Mouse (Mus musculus): ENCODE measurements around the gene Nod1. TPM values are rescaled to one million over a fixed set of nuclear protein-coding genes. Genes with fewer than 3 reads are reported as not detected.

Nod1 gene
- polyA plus RNA-seq, 1 experiment from 2014 or later = 1.8 TPM

- no peaks in the 10 kb centered on the region for H3K27me3 ChIP-seq (ENCODE audit: control insufficient read depth, insufficient read depth, low read length)
- DNase-seq (ENCODE audit: low spot score) = no peak
- H3K4me2 ChIP-seq (replicated peaks; ENCODE audit: low read depth, low read length) = no peak overlapping the region
- no peak overlapping the region for H3K4me3 ChIP-seq (ENCODE audit: low read depth, low read length)
- H3K27ac ChIP-seq (ENCODE audit: low read depth, low read length) = no peak overlapping the region
- 90% methylated on average over 10 of the region's 10 CpGs for WGBS
- H3K36me3 ChIP-seq (ENCODE audit: control insufficient read depth, insufficient read depth, low read length) = no peaks in the 10 kb centered on the region
- no peak overlapping the region for H3K9ac ChIP-seq (ENCODE audit: low read depth, low read length)
- H3K9me3 ChIP-seq (ENCODE audit: control insufficient read depth, low read length) = no peaks in the 10 kb centered on the region
- no peaks in the 10 kb centered on the region for H3K4me1 ChIP-seq (replicated peaks; ENCODE audit: control insufficient read depth, insufficient read depth, low read length)
- ATAC-seq (ENCODE audit: low FRiP score) = no peak
Observed at GRCm38 (mm10) chr6:54906053-54907040, 66.1 kb downstream of the Nod1 start.

- no peak overlapping the region for H3K4me3 ChIP-seq (ENCODE audit: low read depth, low read length)
- no peaks in the 10 kb centered on the region for H3K27me3 ChIP-seq (ENCODE audit: control insufficient read depth, insufficient read depth, low read length)
- no peak overlapping the region for H3K27ac ChIP-seq (ENCODE audit: low read depth, low read length)
- H3K9me3 ChIP-seq (ENCODE audit: control insufficient read depth, low read length) = no peaks in the 10 kb centered on the region
- 91% methylated on average over 2 of the region's 2 CpGs for WGBS
- H3K36me3 ChIP-seq (ENCODE audit: control insufficient read depth, insufficient read depth, low read length) = no peaks in the 10 kb centered on the region
- no peaks in the 10 kb centered on the region for H3K4me1 ChIP-seq (replicated peaks; ENCODE audit: control insufficient read depth, insufficient read depth, low read length)
- ATAC-seq (ENCODE audit: low FRiP score) (no peak), DNase-seq (ENCODE audit: low spot score) (no peak)
- H3K9ac ChIP-seq (ENCODE audit: low read depth, low read length) = no peak overlapping the region
- no peak overlapping the region for H3K4me2 ChIP-seq (replicated peaks; ENCODE audit: low read depth, low read length)
Observed at GRCm38 (mm10) chr6:54902547-54902946, 69.9 kb downstream of the Nod1 start.

DNA sequence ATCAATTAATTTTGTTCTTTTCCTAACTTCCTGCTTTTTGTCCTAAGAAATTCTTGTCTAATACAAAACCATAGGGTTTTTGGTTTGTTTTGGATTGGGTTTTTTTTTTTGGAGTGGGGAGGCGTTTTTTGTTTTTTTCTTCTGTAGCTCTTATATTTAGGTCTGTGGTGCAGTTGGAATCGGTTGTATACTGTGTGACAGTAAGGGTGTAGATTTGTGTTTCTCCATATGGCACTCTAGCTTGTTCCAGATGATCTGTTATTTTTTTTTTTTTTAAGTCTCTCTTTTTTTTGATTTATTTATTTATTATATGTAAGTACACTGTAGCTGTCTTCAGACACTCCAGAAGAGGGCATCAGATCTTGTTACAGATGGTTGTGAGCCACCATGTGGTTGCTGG lies 72.2 kb downstream of the Nod1 start:
- Histone ChIP-seq H3K9ac (ENCODE audit: low read depth, low read length) (no peak overlapping the region), H3K27me3 (ENCODE audit: control insufficient read depth, insufficient read depth, low read length) (no peaks in the 10 kb centered on the region), H3K27ac (ENCODE audit: low read depth, low read length) (no peak overlapping the region), H3K4me2 (replicated peaks; ENCODE audit: low read depth, low read length) (no peak overlapping the region), H3K9me3 (ENCODE audit: control insufficient read depth, low read length) (no peaks in the 10 kb centered on the region), H3K4me1 (replicated peaks; ENCODE audit: control insufficient read depth, insufficient read depth, low read length) (no peaks in the 10 kb centered on the region), H3K4me3 (ENCODE audit: low read depth, low read length) (no peak overlapping the region), H3K36me3 (ENCODE audit: control insufficient read depth, insufficient read depth, low read length) (no peaks in the 10 kb centered on the region)
- DNase-seq (ENCODE audit: low spot score) = no peak
- no peak for ATAC-seq (ENCODE audit: low FRiP score)
- WGBS = 89% methylated on average over 2 of the region's 2 CpGs

GRCm38 (mm10) chr6:54891384-54891783 lies 81.0 kb downstream of the Nod1 start:
- Histone ChIP-seq H3K9me3 (ENCODE audit: control insufficient read depth, low read length) (no peaks in the 10 kb centered on the region), H3K27me3 (ENCODE audit: control insufficient read depth, insufficient read depth, low read length) (no peaks in the 10 kb centered on the region), H3K4me1 (replicated peaks; ENCODE audit: control insufficient read depth, insufficient read depth, low read length) (no peaks in the 10 kb centered on the region), H3K4me3 (ENCODE audit: low read depth, low read length) (no peak overlapping the region), H3K27ac (ENCODE audit: low read depth, low read length) (no peak overlapping the region), H3K9ac (ENCODE audit: low read depth, low read length) (no peak overlapping the region), H3K36me3 (ENCODE audit: control insufficient read depth, insufficient read depth, low read length) (no peaks in the 10 kb centered on the region), H3K4me2 (replicated peaks; ENCODE audit: low read depth, low read length) (no peak overlapping the region)
- DNase-seq (ENCODE audit: low spot score) (no peak), ATAC-seq (ENCODE audit: low FRiP score) (no peak)
- 90% methylated on average over 3 of the region's 3 CpGs for WGBS

- ATAC-seq (ENCODE audit: low FRiP score) = no peak
- H3K4me1 ChIP-seq (replicated peaks; ENCODE audit: control insufficient read depth, insufficient read depth, low read length) = no peaks in the 10 kb centered on the region
- H3K9me3 ChIP-seq (ENCODE audit: control insufficient read depth, low read length) = no peaks in the 10 kb centered on the region
- WGBS = 70% methylated on average over 9 of the region's 9 CpGs
- no peaks in the 10 kb centered on the region for H3K27me3 ChIP-seq (ENCODE audit: control insufficient read depth, insufficient read depth, low read length)
- DNase-seq (ENCODE audit: low spot score) = no peak
- H3K4me2 ChIP-seq (replicated peaks; ENCODE audit: low read depth, low read length) = no peak overlapping the region
- no peak overlapping the region for H3K9ac ChIP-seq (ENCODE audit: low read depth, low read length)
- H3K36me3 ChIP-seq (ENCODE audit: control insufficient read depth, insufficient read depth, low read length) = no peaks in the 10 kb centered on the region
- H3K27ac ChIP-seq (ENCODE audit: low read depth, low read length) = no peak overlapping the region
- no peak overlapping the region for H3K4me3 ChIP-seq (ENCODE audit: low read depth, low read length)
Observed at GRCm38 (mm10) chr6:54890221-54890620, 82.2 kb downstream of the Nod1 start.

DNA sequence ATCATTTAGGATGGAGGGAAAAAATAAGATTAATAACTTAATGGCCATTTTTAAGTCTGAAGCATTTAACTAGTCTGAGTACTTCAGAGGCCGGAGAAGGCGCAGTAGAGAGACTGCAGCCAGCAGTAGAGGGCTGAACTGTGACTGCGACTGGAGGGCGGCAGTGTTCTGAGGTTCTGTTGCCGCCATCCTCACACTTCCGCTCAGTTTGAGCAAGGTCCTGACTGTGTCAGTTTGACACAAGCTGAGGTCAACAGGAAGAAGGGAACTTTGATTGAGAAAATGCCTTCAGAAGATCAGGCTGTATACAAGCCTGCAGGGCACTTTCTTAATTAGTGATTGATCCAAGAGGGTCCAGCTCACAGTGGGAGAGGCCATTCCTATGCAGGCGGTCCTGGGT lies 86.2 kb downstream of the Nod1 start:
- Histone ChIP-seq H3K4me1 (replicated peaks; ENCODE audit: control insufficient read depth, insufficient read depth, low read length) (no peaks in the 10 kb centered on the region), H3K27me3 (ENCODE audit: control insufficient read depth, insufficient read depth, low read length) (no peaks in the 10 kb centered on the region), H3K27ac (ENCODE audit: low read depth, low read length) (no peak overlapping the region), H3K36me3 (ENCODE audit: control insufficient read depth, insufficient read depth, low read length) (no peaks in the 10 kb centered on the region), H3K4me3 (ENCODE audit: low read depth, low read length) (no peak overlapping the region), H3K9ac (ENCODE audit: low read depth, low read length) (no peak overlapping the region), H3K4me2 (replicated peaks; ENCODE audit: low read depth, low read length) (no peak overlapping the region), H3K9me3 (ENCODE audit: control insufficient read depth, low read length) (no peaks in the 10 kb centered on the region)
- 68% methylated on average over 7 of the region's 7 CpGs for WGBS
- ATAC-seq (ENCODE audit: low FRiP score) (no peak), DNase-seq (ENCODE audit: low spot score) (no peak)

- Histone ChIP-seq H3K9me3 (ENCODE audit: control insufficient read depth, low read length) (no peaks in the 10 kb centered on the region), H3K27me3 (ENCODE audit: control insufficient read depth, insufficient read depth, low read length) (no peaks in the 10 kb centered on the region), H3K4me2 (replicated peaks; ENCODE audit: low read depth, low read length) (no peak overlapping the region), H3K36me3 (ENCODE audit: control insufficient read depth, insufficient read depth, low read length) (no peaks in the 10 kb centered on the region), H3K9ac (ENCODE audit: low read depth, low read length) (no peak overlapping the region), H3K27ac (ENCODE audit: low read depth, low read length) (no peak overlapping the region), H3K4me1 (replicated peaks; ENCODE audit: control insufficient read depth, insufficient read depth, low read length) (no peaks in the 10 kb centered on the region), H3K4me3 (ENCODE audit: low read depth, low read length) (no peak overlapping the region)
- DNase-seq (ENCODE audit: low spot score) = no peak
- 83% methylated on average over 2 of the region's 2 CpGs for WGBS
- no peak for ATAC-seq (ENCODE audit: low FRiP score)
Observed at GRCm38 (mm10) chr6:54883424-54883823, 89.0 kb downstream of the Nod1 start.

GRCm38 (mm10) chr6:54880086-54880485 lies 92.3 kb downstream of the Nod1 start:
- H3K4me3 ChIP-seq (ENCODE audit: low read depth, low read length) = no peak overlapping the region
- WGBS = 90% methylated on average over 4 of the region's 4 CpGs
- no peaks in the 10 kb centered on the region for H3K4me1 ChIP-seq (replicated peaks; ENCODE audit: control insufficient read depth, insufficient read depth, low read length)
- H3K27ac ChIP-seq (ENCODE audit: low read depth, low read length) = no peak overlapping the region
- DNase-seq (ENCODE audit: low spot score) = no peak
- no peaks in the 10 kb centered on the region for H3K9me3 ChIP-seq (ENCODE audit: control insufficient read depth, low read length)
- no peaks in the 10 kb centered on the region for H3K36me3 ChIP-seq (ENCODE audit: control insufficient read depth, insufficient read depth, low read length)
- no peak overlapping the region for H3K9ac ChIP-seq (ENCODE audit: low read depth, low read length)
- no peak for ATAC-seq (ENCODE audit: low FRiP score)
- no peak overlapping the region for H3K4me2 ChIP-seq (replicated peaks; ENCODE audit: low read depth, low read length)
- H3K27me3 ChIP-seq (ENCODE audit: control insufficient read depth, insufficient read depth, low read length) = no peaks in the 10 kb centered on the region

- Histone ChIP-seq H3K9ac (ENCODE audit: low read depth, low read length) (no peak overlapping the region), H3K4me3 (ENCODE audit: low read depth, low read length) (no peak overlapping the region), H3K27me3 (ENCODE audit: control insufficient read depth, insufficient read depth, low read length) (no peaks in the 10 kb centered on the region), H3K4me1 (replicated peaks; ENCODE audit: control insufficient read depth, insufficient read depth, low read length) (no peaks in the 10 kb centered on the region), H3K9me3 (ENCODE audit: control insufficient read depth, low read length) (no peaks in the 10 kb centered on the region), H3K4me2 (replicated peaks; ENCODE audit: low read depth, low read length) (no peak overlapping the region), H3K36me3 (ENCODE audit: control insufficient read depth, insufficient read depth, low read length) (no peaks in the 10 kb centered on the region), H3K27ac (ENCODE audit: low read depth, low read length) (no peak overlapping the region)
- DNase-seq (ENCODE audit: low spot score) (no peak), ATAC-seq (ENCODE audit: low FRiP score) (no peak)
Observed at GRCm38 (mm10) chr6:54878546-54878945, 93.9 kb downstream of the Nod1 start.
